Mouse (Mus musculus) embryonic facial prominence, embryonic 15.5 days (tissue): Measurements from ENCODE around the gene Hdac6. TPM values are rescaled to one million over a fixed set of nuclear protein-coding genes. Genes with fewer than 3 reads are reported as not detected.

Experiments
- ATAC-seq: fragments of 200-750 bp; cut with Nextera tagmentation; 2 replicates; pipeline ENCODE4 v1.8.0; 2017; ENCODE audit warnings: low read depth, moderate TSS enrichment; ENCODE audit not compliant: insufficient number of reproducible peaks, low FRiP score, low TSS enrichment
- H3K27ac ChIP-seq: fragments of 300-500 bp; sonication (generic); replicated peaks from 2 replicates; pipeline ENCODE4 v1.5.1; 2015; ENCODE audit warnings: mild to moderate bottlenecking, inconsistent platforms
- H3K27me3 ChIP-seq: fragments of 300-500 bp; sonication (generic); 2 replicates; pipeline ENCODE4 v1.6.1; 2015; ENCODE audit warnings: inconsistent platforms
- H3K36me3 ChIP-seq: fragments of 300-500 bp; sonication (generic); 2 replicates; pipeline ENCODE4 v1.6.1; 2015; ENCODE audit warnings: mild to moderate bottlenecking, inconsistent platforms
- H3K4me1 ChIP-seq: fragments of 300-500 bp; sonication (generic); 2 replicates; pipeline ENCODE4 v1.6.1; 2015; ENCODE audit warnings: inconsistent platforms
- H3K4me2 ChIP-seq: fragments of 300-500 bp; sonication (generic); replicated peaks from 2 replicates; pipeline ENCODE4 v1.6.1; 2015; ENCODE audit warnings: mild to moderate bottlenecking, inconsistent platforms
- H3K4me3 ChIP-seq: fragments of 300-500 bp; sonication (generic); replicated peaks from 2 replicates; pipeline ENCODE4 v1.5.1; 2015; ENCODE audit warnings: mild to moderate bottlenecking, inconsistent platforms
- H3K9ac ChIP-seq: fragments of 300-500 bp; sonication (generic); 2 replicates; pipeline ENCODE4 v1.6.1; 2015; ENCODE audit warnings: inconsistent platforms
- H3K9me3 ChIP-seq: fragments of 300-500 bp; sonication (generic); replicated peaks from 2 replicates; pipeline ENCODE4 v1.6.1; 2016; ENCODE audit warnings: inconsistent platforms
- WGBS: fragments of 180-500 bp; shearing (Covaris S2); methylation state at CpG from one replicate; pipeline ENCODE4 v1.1.7; 2015; 5-methylcytosine and 5-hydroxymethylcytosine counted together
- polyA plus RNA-seq: library from polyadenylated mRNA; unstranded; fragments of >200 nt; fragmentation: Nextera tagmentation; extraction: Ambion mirVana; gene quantifications from 2 replicates; pipeline ENCODE4 v1.2.1, GENCODE M21; 2015

Hdac6 gene
- polyA plus RNA-seq: 26.3 and 27.5 TPM in 2 replicates

GRCm38 (mm10) chrX:7947108-7947899 is at the start of gene Hdac6:
Hdac6 (minus strand) TSS chrX:7947889.
- Histone ChIP-seq H3K4me3 (peak within 1 kb of the TSS; percentile 53), H3K27ac (peak within 1 kb of the TSS; percentile 44; the same call in 1 of the 2 replicates), H3K4me1 (no peaks in the 10 kb centered on the region), H3K36me3 (no peaks in the 10 kb centered on the region), H3K9ac (peak within 1 kb of the TSS; percentile 33; the same call in 1 of the 2 replicates), H3K27me3 (no peaks in the 10 kb centered on the region), H3K9me3 (no peaks in the 10 kb centered on the region), H3K4me2 (peak within 1 kb of the TSS; percentile 51)
- WGBS: 15% methylated on average over 36 of the region's 37 CpGs
- peak; percentile 30 for ATAC-seq

- Histone ChIP-seq H3K9ac (no peak overlapping the region), H3K9me3 (no peaks in the 10 kb centered on the region), H3K4me2 (no peak overlapping the region), H3K36me3 (no peaks in the 10 kb centered on the region), H3K27me3 (no peaks in the 10 kb centered on the region), H3K4me3 (no peak overlapping the region), H3K4me1 (no peaks in the 10 kb centered on the region), H3K27ac (no peak overlapping the region)
- WGBS: 71% methylated on average over 10 of the region's 10 CpGs
- no peak for ATAC-seq
Observed at GRCm38 (mm10) chrX:7993068-7993735, 45.5 kb upstream of the Hdac6 start.

- Histone ChIP-seq H3K4me2 (no peak overlapping the region), H3K4me1 (no peaks in the 10 kb centered on the region), H3K27me3 (no peaks in the 10 kb centered on the region), H3K27ac (no peak overlapping the region), H3K4me3 (no peak overlapping the region), H3K9ac (no peak overlapping the region), H3K36me3 (no peaks in the 10 kb centered on the region), H3K9me3 (no peaks in the 10 kb centered on the region)
- WGBS: 61% methylated on average over 8 of the region's 8 CpGs
- no peak for ATAC-seq
Observed at GRCm38 (mm10) chrX:7992379-7993067, 44.8 kb upstream of the Hdac6 start.

- no peak for ATAC-seq
- H3K27ac ChIP-seq: no peak overlapping the region
- no peak overlapping the region for H3K4me2 ChIP-seq
- H3K27me3 ChIP-seq: no peaks in the 10 kb centered on the region
- no peak overlapping the region for H3K4me3 ChIP-seq
- no peaks in the 10 kb centered on the region for H3K36me3 ChIP-seq
- no peaks in the 10 kb centered on the region for H3K9me3 ChIP-seq
- no peaks in the 10 kb centered on the region for H3K4me1 ChIP-seq
- no peak overlapping the region for H3K9ac ChIP-seq
- 88% methylated on average over 7 of the region's 7 CpGs for WGBS
Observed at GRCm38 (mm10) chrX:7981368-7981767, 33.7 kb upstream of the Hdac6 start.

- no peaks in the 10 kb centered on the region for H3K27me3 ChIP-seq
- no peak within 1 kb of the TSS for H3K27ac ChIP-seq
- no peaks in the 10 kb centered on the region for H3K36me3 ChIP-seq
- H3K4me3 ChIP-seq: no peak within 1 kb of the TSS
- no peaks in the 10 kb centered on the region for H3K9me3 ChIP-seq
- no peaks in the 10 kb centered on the region for H3K4me1 ChIP-seq
- 87% methylated on average over 11 of the region's 11 CpGs for whole genome bisulfite sequencing
- ATAC-seq: no peak
- no peak within 1 kb of the TSS for H3K9ac ChIP-seq
- H3K4me2 ChIP-seq: no peak within 1 kb of the TSS
Observed at GRCm38 (mm10) chrX:7977892-7978291, 30.2 kb upstream of the Hdac6 start, which contains the start of gene Gata1. Gata1 (minus strand) TSS chrX:7978071.

GRCm38 (mm10) chrX:7971292-7971691 is 23.6 kb upstream of the Hdac6 start:
- Histone ChIP-seq H3K9me3 (no peaks in the 10 kb centered on the region), H3K4me2 (no peak overlapping the region), H3K9ac (no peak overlapping the region), H3K27me3 (no peaks in the 10 kb centered on the region), H3K27ac (no peak overlapping the region), H3K36me3 (no peaks in the 10 kb centered on the region), H3K4me1 (no peaks in the 10 kb centered on the region), H3K4me3 (no peak overlapping the region)
- no peak for ATAC-seq
- WGBS: 61% methylated on average over 4 of the region's 4 CpGs

GRCm38 (mm10) chrX:7968899-7969298 is 21.2 kb upstream of the Hdac6 start:
- H3K4me2 ChIP-seq: no peak overlapping the region
- no peak overlapping the region for H3K27ac ChIP-seq
- no peaks in the 10 kb centered on the region for H3K9me3 ChIP-seq
- H3K36me3 ChIP-seq: no peaks in the 10 kb centered on the region
- ATAC-seq: no peak
- no peaks in the 10 kb centered on the region for H3K27me3 ChIP-seq
- H3K4me1 ChIP-seq: no peaks in the 10 kb centered on the region
- WGBS: 77% methylated on average over 3 of the region's 3 CpGs
- H3K9ac ChIP-seq: no peak overlapping the region
- H3K4me3 ChIP-seq: no peak overlapping the region

GRCm38 (mm10) chrX:7968226-7968625 is 20.5 kb upstream of the Hdac6 start:
- Histone ChIP-seq H3K4me2 (no peak overlapping the region), H3K4me1 (no peaks in the 10 kb centered on the region), H3K27me3 (no peaks in the 10 kb centered on the region), H3K9ac (no peak overlapping the region), H3K4me3 (no peak overlapping the region), H3K27ac (no peak overlapping the region), H3K9me3 (no peaks in the 10 kb centered on the region), H3K36me3 (no peaks in the 10 kb centered on the region)
- WGBS: 82% methylated on average over 8 of the region's 8 CpGs
- ATAC-seq: no peak

- H3K4me3 ChIP-seq: no peak overlapping the region
- H3K36me3 ChIP-seq: no peaks in the 10 kb centered on the region
- no peaks in the 10 kb centered on the region for H3K4me1 ChIP-seq
- ATAC-seq: no peak
- no peak overlapping the region for H3K4me2 ChIP-seq
- 79% methylated on average over 7 of the region's 9 CpGs for WGBS
- H3K9ac ChIP-seq: no peak overlapping the region
- H3K9me3 ChIP-seq: no peaks in the 10 kb centered on the region
- no peak overlapping the region for H3K27ac ChIP-seq
- no peaks in the 10 kb centered on the region for H3K27me3 ChIP-seq
Observed at GRCm38 (mm10) chrX:7967596-7968201, 20.0 kb upstream of the Hdac6 start.

GRCm38 (mm10) chrX:7966161-7966560 is 18.5 kb upstream of the Hdac6 start:
- WGBS: 62% methylated on average over 4 of the region's 4 CpGs
- Histone ChIP-seq H3K36me3 (no peaks in the 10 kb centered on the region), H3K4me1 (no peaks in the 10 kb centered on the region), H3K4me2 (no peak overlapping the region), H3K9me3 (no peaks in the 10 kb centered on the region), H3K9ac (no peak overlapping the region), H3K27me3 (no peaks in the 10 kb centered on the region), H3K27ac (no peak overlapping the region), H3K4me3 (no peak overlapping the region)
- ATAC-seq: no peak
